Mouse (Mus musculus) liver, embryonic 14.5 days (tissue): Measurements from ENCODE around the gene Kcnq2. TPM values are rescaled to one million over a fixed set of nuclear protein-coding genes. Genes with fewer than 3 reads are reported as not detected.
A peak's percentile ranks its signal among the peaks of the same experiment; 100 is the strongest.

Experiments used
- ATAC-seq: fragments of 200-750 bp; cut with Nextera tagmentation; 2 replicates; pipeline ENCODE4 v1.8.0; 2017; ENCODE audit warnings: moderate number of reproducible peaks, mild to moderate bottlenecking, moderate library complexity; ENCODE audit not compliant: insufficient read depth
- DNase-seq, 3 experiments: peaks; one replicate each; pipeline ENCODE4 v3.0.0-alpha.2; 2012 to 2013; ENCODE audit warnings: low read depth in 3 of 3, low spot score in 3 of 3
- H3K27ac ChIP-seq: fragments of 300-500 bp; sonication (generic); 2 replicates; pipeline ENCODE4 v1.5.1; 2014; ENCODE audit warnings: moderate library complexity, mild to moderate bottlenecking, control low read depth, inconsistent platforms
- H3K27me3 ChIP-seq: fragments of 300-500 bp; sonication (generic); 2 replicates; pipeline ENCODE4 v1.6.1; 2014; ENCODE audit warnings: mild to moderate bottlenecking, low read length, moderate library complexity; ENCODE audit not compliant: control insufficient read depth, insufficient read depth
- H3K36me3 ChIP-seq: fragments of 300-500 bp; sonication (generic); replicated peaks from 2 replicates; pipeline ENCODE4 v1.6.1; 2014; ENCODE audit warnings: low read depth; ENCODE audit not compliant: control insufficient read depth, insufficient read depth
- H3K4me1 ChIP-seq, 2 experiments: fragments of 200-500 bp in 1 of 2; fragments of 300-500 bp in 1 of 2; sonication (generic) in 1 of 2; replicated peaks; 2 replicates each; pipeline ENCODE4 v1.6.1; 2012 to 2014; ENCODE audit warnings: antibody characterized with exemption in 1 of 2, inconsistent platforms in 1 of 2, low read length in 1 of 2; ENCODE audit not compliant: control insufficient read depth in 2 of 2, insufficient read depth in 2 of 2
- H3K4me2 ChIP-seq: fragments of 300-500 bp; sonication (generic); 2 replicates; pipeline ENCODE4 v1.6.1; 2014; ENCODE audit warnings: low read depth, mild to moderate bottlenecking, control low read depth, moderate library complexity
- H3K4me3 ChIP-seq, 2 experiments: fragments of 200-500 bp in 1 of 2; fragments of 300-500 bp in 1 of 2; sonication (generic) in 1 of 2; 2 replicates each; pipeline ENCODE4 v1.5.1; 2012 to 2014; ENCODE audit warnings: low read depth in 2 of 2, low read length in 2 of 2, mild to moderate bottlenecking in 2 of 2, control low read depth in 1 of 2, inconsistent platforms in 1 of 2, moderate library complexity in 1 of 2; ENCODE audit not compliant: insufficient read depth in 1 of 2
- H3K9ac ChIP-seq: fragments of 300-500 bp; sonication (generic); replicated peaks from 2 replicates; pipeline ENCODE4 v1.6.1; 2014; ENCODE audit warnings: mild to moderate bottlenecking, control low read depth, moderate library complexity
- H3K9me3 ChIP-seq: fragments of 300-500 bp; sonication (generic); 2 replicates; pipeline ENCODE4 v1.6.1; 2016; ENCODE audit warnings: low read length, mixed read lengths; ENCODE audit not compliant: control insufficient read depth
- CTCF ChIP-seq: IDR thresholded peaks from 2 replicates; pipeline ENCODE4 v1.5.1; 2016; ENCODE audit warnings: antibody characterized with exemption, low read depth, control low read depth
- EP300 ChIP-seq: IDR thresholded peaks from 2 replicates; pipeline ENCODE4 v1.6.1; 2016; ENCODE audit warnings: antibody characterized with exemption, low read depth
- WGBS: fragments of 180-500 bp; shearing (Covaris S2); extraction: QIAGEN DNeasy Blood & Tissue Kit; methylation state at CpG from one replicate; pipeline ENCODE4 v1.1.7; 2014; ENCODE audit not compliant: insufficient replicate concordance; 5-methylcytosine and 5-hydroxymethylcytosine counted together
- polyA plus RNA-seq, 2 experiments: library from polyadenylated mRNA; depleted of rRNA in 1 of 2; stranded (reverse) in 1 of 2; unstranded in 1 of 2; fragments of >200 nt; fragmentation: Nextera tagmentation in 1 of 2; extraction: Ambion mirVana in 1 of 2; gene quantifications; 2 replicates each; pipeline versions ENCODE4 v1.2.1 to v1.2.3; 2012 to 2014

The Kcnq2 gene
- polyA plus RNA-seq, 2 experiments: 0.06 TPM

- WGBS: 50% methylated on average over 4 of the region's 4 CpGs
- no peak for TF ChIP-seq EP300
- no peak for TF ChIP-seq CTCF
Observed at GRCm38 (mm10) chr2:181083945-181084344, 51.2 kb downstream of the Kcnq2 start.

GRCm38 (mm10) chr2:181080886-181081285, 54.2 kb downstream of the Kcnq2 start:
- Histone ChIP-seq H3K36me3 (no peaks in the 10 kb centered on the region), H3K27ac (peak overlapping the region; percentile 81), H3K4me2 (peak overlapping the region; percentile 77), H3K9ac (peak overlapping the region; percentile 62), H3K4me3 (peak overlapping the region; percentile 46 to 57), H3K9me3 (no peaks in the 10 kb centered on the region), H3K4me1 (peaks cover 24 to 27% of the 10 kb centered on the region in 2 experiments), H3K27me3 (no peaks in the 10 kb centered on the region)
- peak; percentile 26 to 38 (median 33) for DNase-seq
- no peak for TF ChIP-seq EP300
- no peak for TF ChIP-seq CTCF
- ATAC-seq: peak; percentile 78
- WGBS: 34% methylated on average over 5 of the region's 5 CpGs

More at GRCm38 (mm10) chr2:181083945-181084344, 51.2 kb downstream of the Kcnq2 start:
- Histone ChIP-seq H3K27me3 (no peaks in the 10 kb centered on the region), H3K9ac (no peak overlapping the region), H3K27ac (no peak overlapping the region), H3K9me3 (no peaks in the 10 kb centered on the region), H3K4me1 (peaks cover 18 to 22% of the 10 kb centered on the region in 2 experiments), H3K4me2 (no peak overlapping the region), H3K4me3 (no peak overlapping the region), H3K36me3 (no peaks in the 10 kb centered on the region)
- DNase-seq: no peak
- ATAC-seq: no peak

- peak overlapping the region; percentile 81 for H3K27ac ChIP-seq
- H3K4me1 ChIP-seq: peaks cover 24 to 27% of the 10 kb centered on the region in 2 experiments
- H3K36me3 ChIP-seq: no peaks in the 10 kb centered on the region
- H3K4me3 ChIP-seq: peak overlapping the region in 1 of 2 experiments; percentile 10; a peak in 2 of 4 replicates
- H3K9ac ChIP-seq: peak overlapping the region; percentile 56; the same call in 1 of the 2 replicates
- no peaks in the 10 kb centered on the region for H3K9me3 ChIP-seq
- peak; percentile 33 to 61 (median 59) for DNase-seq
- 31% methylated on average over 2 of the region's 2 CpGs for WGBS
- no peaks in the 10 kb centered on the region for H3K27me3 ChIP-seq
- TF ChIP-seq EP300 (peak; percentile 67), CTCF (no peak)
- ATAC-seq: peak; percentile 82
- peak overlapping the region; percentile 77 for H3K4me2 ChIP-seq
Observed at GRCm38 (mm10) chr2:181079518-181079917, 55.6 kb downstream of the Kcnq2 start.

GRCm38 (mm10) chr2:181078908-181079307, 56.2 kb downstream of the Kcnq2 start:
- TF ChIP-seq EP300 (no peak), CTCF (no peak)
- H3K27ac ChIP-seq: peak overlapping the region; percentile 81
- no peak overlapping the region for H3K9ac ChIP-seq
- WGBS: 52% methylated on average over 2 of the region's 2 CpGs
- H3K4me1 ChIP-seq: peaks cover 24 to 27% of the 10 kb centered on the region in 2 experiments
- H3K4me2 ChIP-seq: peak overlapping the region; percentile 77
- no peak overlapping the region for H3K4me3 ChIP-seq
- no peaks in the 10 kb centered on the region for H3K27me3 ChIP-seq
- no peaks in the 10 kb centered on the region for H3K9me3 ChIP-seq
- DNase-seq (peak in 1 of 3 experiments; percentile 24), ATAC-seq (peak; percentile 63)
- H3K36me3 ChIP-seq: no peaks in the 10 kb centered on the region

GRCm38 (mm10) chr2:181075501-181075900, 59.6 kb downstream of the Kcnq2 start:
- TF ChIP-seq EP300: no peak
- no peak for TF ChIP-seq CTCF
- DNase-seq: no peak
- Histone ChIP-seq H3K9ac (no peak overlapping the region), H3K27me3 (no peaks in the 10 kb centered on the region), H3K27ac (no peak overlapping the region), H3K9me3 (no peaks in the 10 kb centered on the region), H3K4me2 (no peak overlapping the region), H3K36me3 (no peaks in the 10 kb centered on the region), H3K4me1 (peaks cover 19 to 21% of the 10 kb centered on the region in 2 experiments), H3K4me3 (no peak overlapping the region)
- no peak for ATAC-seq
- 75% methylated on average over 12 of the region's 12 CpGs for WGBS
